Mouse (Mus musculus) G1E (cell line): ENCODE results near the gene Afp. TPM values are rescaled to one million over a fixed set of nuclear protein-coding genes. Genes with fewer than 3 reads are reported as not detected.

Experiments used
- ATAC-seq: 2 replicates; pipeline ENCODE4 v1.8.0; 2016; ENCODE audit warnings: mild to moderate bottlenecking; ENCODE audit not compliant: insufficient number of reproducible peaks, poor library complexity, low FRiP score, severe bottlenecking; ENCODE audit errors: extremely low read depth
- DNase-seq: peaks from one replicate; pipeline ENCODE4 v3.0.0; 2012; ENCODE audit warnings: low spot score
- H3K27me3 ChIP-seq: 2 replicates; pipeline ENCODE4 v1.6.1; 2012; ENCODE audit warnings: mild to moderate bottlenecking, low read length, inconsistent platforms; ENCODE audit not compliant: insufficient read depth
- H3K36me3 ChIP-seq: replicated peaks from 2 replicates; pipeline ENCODE3; 2012; ENCODE audit warnings: mild to moderate bottlenecking, inconsistent platforms
- H3K4me1 ChIP-seq: 2 replicates; pipeline ENCODE4 v1.6.1; 2012; ENCODE audit warnings: low read depth, low read length, inconsistent platforms, mixed read lengths; ENCODE audit not compliant: insufficient read depth
- H3K4me3 ChIP-seq: 2 replicates; pipeline ENCODE4 v1.5.1; 2012; ENCODE audit warnings: low read depth, mild to moderate bottlenecking, inconsistent platforms, low read length, moderate library complexity, mixed read lengths
- H3K9me3 ChIP-seq: replicated peaks from 2 replicates; pipeline ENCODE4 v1.6.1; 2012; ENCODE audit warnings: inconsistent platforms
- CTCF ChIP-seq: IDR thresholded peaks from 2 replicates; pipeline ENCODE4 v1.5.1; 2012; ENCODE audit warnings: low read depth, low read length, inconsistent platforms, mixed read lengths
- GATA1 ChIP-seq: IDR thresholded peaks from 2 replicates; pipeline ENCODE4 v1.6.1; 2012; ENCODE audit warnings: borderline replicate concordance, low read length, inconsistent platforms, mixed read lengths
- GATA2 ChIP-seq: IDR thresholded peaks from 2 replicates; pipeline ENCODE4 v1.6.1; 2012; ENCODE audit warnings: low read depth, low read length, inconsistent platforms, borderline replicate concordance
- POLR2AphosphoS5 ChIP-seq: IDR thresholded peaks from 2 replicates; pipeline ENCODE4 v1.6.1; 2012; ENCODE audit warnings: low read depth, low read length, inconsistent platforms; ENCODE audit not compliant: insufficient replicate concordance
- TAL1 ChIP-seq: conservative IDR thresholded peaks from 2 replicates; pipeline ENCODE4 v1.6.1; 2012; ENCODE audit warnings: low read depth, low read length, inconsistent platforms, mixed read lengths
- polyA plus RNA-seq: library from polyadenylated mRNA; stranded (reverse); fragments of >175 nt; gene quantifications from 2 replicates; pipeline ENCODE4 v1.2.3, GENCODE M21; 2012
- total RNA-seq, 2 experiments: library from RNA; stranded (forward) in 1 of 2; stranded (reverse) in 1 of 2; fragments of 200-1000 nt in 1 of 2; fragments of >200 nt in 1 of 2; fragmentation: Nextera tagmentation in 1 of 2; gene quantifications; 2 replicates each; pipeline ENCODE4 v1.2.3; 2014 to 2017

Afp gene
- total and polyA plus RNA-seq, 3 experiments: 1.7 TPM; not detected in 2

GRCm38 (mm10) chr5:90500714-90501113, 10.2 kb downstream of the Afp start:
- peak; percentile 93 for TF ChIP-seq CTCF
- no peak for TF ChIP-seq GATA2
- ATAC-seq: peak; percentile 57

DNA sequence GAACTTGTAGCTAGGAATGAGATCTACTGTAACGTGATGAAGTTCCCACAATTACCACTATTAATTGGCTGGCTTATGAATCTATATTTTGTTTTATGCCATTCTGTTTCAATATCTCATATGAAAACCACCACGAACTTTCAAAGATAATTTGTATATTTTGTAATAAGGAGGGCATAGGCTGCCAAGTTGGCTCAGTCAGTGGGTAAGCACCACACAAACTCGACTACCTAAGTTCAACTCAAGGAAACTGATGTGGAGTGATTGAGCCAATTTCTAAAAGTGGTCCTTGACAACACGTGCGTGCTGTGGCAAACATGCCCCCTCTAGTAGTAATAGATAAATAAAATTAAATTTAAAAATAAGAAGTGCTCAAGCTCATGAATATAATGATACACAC, 11.2 kb downstream of the Afp start:
- Histone ChIP-seq H3K36me3 (no peaks in the 10 kb centered on the region), H3K9me3 (no peaks in the 10 kb centered on the region), H3K27me3 (peaks cover 5% of the 10 kb centered on the region), H3K4me1 (0 out of 2 replicates have a peak, but pooled peaks cover 4% of the 10 kb centered on the region), H3K4me3 (no peak overlapping the region)
- ATAC-seq: no peak
- TF ChIP-seq POLR2AphosphoS5 (no peak), GATA1 (no peak), TAL1 (no peak), GATA2 (no peak), CTCF (no peak)
- DNase-seq: no peak

More at GRCm38 (mm10) chr5:90500714-90501113, 10.2 kb downstream of the Afp start:
- H3K4me3 ChIP-seq: no peak overlapping the region
- no peaks in the 10 kb centered on the region for H3K9me3 ChIP-seq
- H3K27me3 ChIP-seq: peaks cover 5% of the 10 kb centered on the region
- H3K36me3 ChIP-seq: no peaks in the 10 kb centered on the region
- DNase-seq: peak; percentile 53
- 0 out of 2 replicates have a peak, but pooled peaks cover 4% of the 10 kb centered on the region for H3K4me1 ChIP-seq

- Histone ChIP-seq H3K9me3 (no peaks in the 10 kb centered on the region), H3K27me3 (peaks cover 7% of the 10 kb centered on the region; the same call in 1 of the 2 replicates), H3K4me1 (0 out of 2 replicates have a peak, but pooled peaks cover 4% of the 10 kb centered on the region), H3K36me3 (no peaks in the 10 kb centered on the region), H3K4me3 (no peak overlapping the region)
- no peak for TF ChIP-seq TAL1
- no peak for TF ChIP-seq CTCF
- TF ChIP-seq GATA1: no peak
- no peak for TF ChIP-seq POLR2AphosphoS5
- no peak for TF ChIP-seq GATA2
- DNase-seq: no peak
- ATAC-seq: peak; percentile 49; the same call in 1 of the 2 replicates
These were observed 14.2 kb downstream of the Afp start for GRCm38 (mm10) chr5:90504742-90505141.

DNA sequence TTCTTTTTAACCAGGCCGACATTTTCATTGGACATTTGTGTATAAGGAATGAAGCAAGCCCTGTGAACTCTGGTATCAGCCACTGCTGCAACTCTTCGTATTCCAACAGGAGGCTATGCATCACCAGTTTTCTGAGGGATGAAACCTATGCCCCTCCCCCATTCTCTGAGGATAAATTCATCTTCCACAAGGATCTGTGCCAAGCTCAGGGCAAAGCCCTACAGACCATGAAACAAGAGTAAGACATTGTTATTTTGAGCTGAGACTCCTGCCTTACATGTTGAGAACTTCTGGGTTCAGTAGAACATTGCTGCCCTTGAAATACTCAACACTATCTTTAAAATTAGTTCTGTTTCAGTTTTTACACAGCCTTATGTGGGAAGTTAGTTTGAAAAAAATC, 16.0 kb downstream of the Afp start:
- DNase-seq (no peak), ATAC-seq (no peak)
- no peak overlapping the region for H3K4me3 ChIP-seq
- TF ChIP-seq TAL1: no peak
- peaks cover 7% of the 10 kb centered on the region; the same call in 1 of the 2 replicates for H3K27me3 ChIP-seq
- H3K9me3 ChIP-seq: no peaks in the 10 kb centered on the region
- H3K36me3 ChIP-seq: no peaks in the 10 kb centered on the region
- H3K4me1 ChIP-seq: 0 out of 2 replicates have a peak, but pooled peaks cover 4% of the 10 kb centered on the region

DNA sequence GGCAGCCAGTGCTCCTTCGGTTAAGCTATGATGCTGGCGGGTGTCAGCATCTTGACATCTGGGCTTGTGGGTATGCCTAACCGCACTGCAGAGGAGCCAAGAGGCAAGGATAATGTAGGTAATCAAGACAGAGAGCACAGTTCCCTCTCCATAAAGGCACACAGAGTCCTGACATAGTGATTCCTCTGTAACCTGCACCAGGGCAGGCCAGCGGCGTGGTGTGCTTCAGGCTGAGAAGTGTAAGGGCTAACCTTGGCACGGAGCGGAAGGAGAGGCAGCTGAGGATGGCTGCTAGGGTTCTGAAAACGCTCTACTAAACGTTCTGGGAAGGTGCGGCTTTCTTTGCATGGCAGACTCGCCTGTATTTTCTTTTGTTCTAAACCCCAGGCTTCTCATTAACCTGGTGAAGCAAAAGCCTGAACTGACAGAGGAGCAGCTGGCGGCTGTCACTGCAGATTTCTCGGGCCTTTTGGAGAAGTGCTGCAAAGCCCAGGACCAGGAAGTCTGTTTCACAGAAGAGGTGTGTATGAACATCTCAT, 16.9 kb downstream of the Afp start:
- no peak for ATAC-seq
- no peak for TF ChIP-seq GATA1
- TF ChIP-seq TAL1: no peak
- TF ChIP-seq POLR2AphosphoS5: no peak
- TF ChIP-seq GATA2: no peak
- no peak for TF ChIP-seq CTCF
- DNase-seq: no peak
- H3K36me3 ChIP-seq: no peaks in the 10 kb centered on the region
- H3K4me3 ChIP-seq: no peak overlapping the region
- H3K4me1 ChIP-seq: 0 out of 2 replicates have a peak, but pooled peaks cover 4% of the 10 kb centered on the region
- H3K9me3 ChIP-seq: no peaks in the 10 kb centered on the region
- H3K27me3 ChIP-seq: peaks cover 9% of the 10 kb centered on the region; the same call in 1 of the 2 replicates

DNA sequence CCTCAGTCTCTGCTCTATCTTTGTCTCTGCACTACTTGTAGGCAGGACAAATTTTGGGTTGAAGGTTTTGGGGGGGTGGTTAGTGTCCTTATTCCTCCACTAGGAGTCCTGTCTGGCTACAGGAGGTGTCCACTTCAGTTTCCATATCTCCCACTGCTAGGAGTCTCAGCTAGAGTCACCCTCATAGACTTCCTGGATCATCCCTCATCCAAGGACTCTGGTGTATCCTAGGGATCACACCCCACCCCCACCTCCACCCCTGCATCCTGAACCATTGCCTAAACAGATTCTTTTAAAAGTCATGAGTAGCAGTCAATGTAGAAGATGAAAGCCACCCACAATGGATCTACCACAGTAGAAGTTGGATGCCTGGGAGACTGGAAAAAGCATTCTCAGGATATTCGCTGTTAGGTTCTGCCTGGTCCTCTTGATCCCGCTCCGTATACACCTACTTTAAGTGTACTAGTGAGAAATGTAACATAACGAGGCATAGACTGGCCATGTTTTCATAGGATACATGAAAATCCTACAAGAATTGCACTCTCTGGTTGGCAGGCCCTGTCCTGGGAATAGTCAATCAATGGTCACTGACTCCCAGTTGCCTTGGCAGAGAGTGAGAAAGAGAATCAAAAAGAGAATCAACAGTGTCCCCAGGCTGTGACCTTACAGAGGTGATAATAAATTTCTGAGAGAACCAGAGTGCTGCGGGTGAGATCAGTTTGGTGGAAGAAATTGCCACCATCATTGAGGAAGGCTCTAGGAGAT, 19.5 kb downstream of the Afp start:
- Histone ChIP-seq H3K4me3 (no peak overlapping the region), H3K36me3 (no peaks in the 10 kb centered on the region), H3K27me3 (peaks cover 11% of the 10 kb centered on the region), H3K9me3 (no peaks in the 10 kb centered on the region), H3K4me1 (no peaks in the 10 kb centered on the region)
- no peak for TF ChIP-seq GATA1
- no peak for TF ChIP-seq POLR2AphosphoS5
- no peak for TF ChIP-seq GATA2
- TF ChIP-seq CTCF: no peak
- no peak for TF ChIP-seq TAL1
- no peak for DNase-seq
- ATAC-seq: no peak

- no peak overlapping the region for H3K4me3 ChIP-seq
- no peaks in the 10 kb centered on the region for H3K36me3 ChIP-seq
- H3K27me3 ChIP-seq: peaks cover 9% of the 10 kb centered on the region
- DNase-seq (no peak), ATAC-seq (no peak)
- no peak for TF ChIP-seq POLR2AphosphoS5
- TF ChIP-seq TAL1: no peak
- TF ChIP-seq GATA1: no peak
- TF ChIP-seq CTCF: no peak
- no peak for TF ChIP-seq GATA2
- no peaks in the 10 kb centered on the region for H3K9me3 ChIP-seq
- H3K4me1 ChIP-seq: no peaks in the 10 kb centered on the region
These were observed 21.9 kb downstream of the Afp start for GRCm38 (mm10) chr5:90512288-90512955.
